Mouse (Mus musculus): ENCODE data around the gene Stip1. TPM values are rescaled to one million over a fixed set of nuclear protein-coding genes. Genes with fewer than 3 reads are reported as not detected.
A peak's percentile ranks its signal among the peaks of the same experiment; 100 is the strongest.

Gene Stip1
- total and polyA plus RNA-seq, 3 experiments: 43.0 to 323 (median 175) TPM

- DNase-seq: no peak
Observed at GRCm38 (mm10) chr19:7017541-7018457, 22.0 kb downstream of the Stip1 start.

GRCm38 (mm10) chr19:7014481-7015135 is 25.2 kb downstream of the Stip1 start:
- no peak for DNase-seq

- no peak for DNase-seq
Observed at GRCm38 (mm10) chr19:7013984-7014383, 25.8 kb downstream of the Stip1 start.

- peak; percentile 20 for DNase-seq
Observed at GRCm38 (mm10) chr19:7012426-7012825, 27.3 kb downstream of the Stip1 start.

- no peak for DNase-seq
Observed at GRCm38 (mm10) chr19:7006892-7007593, 32.7 kb downstream of the Stip1 start.

GRCm38 (mm10) chr19:6999360-7000063 is 40.3 kb downstream of the Stip1 start:
- no peak for DNase-seq

GRCm38 (mm10) chr19:6997721-6998290 is 42.0 kb downstream of the Stip1 start:
- DNase-seq: peak; percentile 4

- DNase-seq: peak; percentile 95
Observed at GRCm38 (mm10) chr19:6996006-6996405, 43.8 kb downstream of the Stip1 start, which contains the start of the genes Nudt22 and Trpt1. Gene Nudt22 (minus strand): TSS chr19:6996117. Gene Trpt1 (plus strand): TSS chr19:6996131.

- DNase-seq: peak; percentile 62
Observed at GRCm38 (mm10) chr19:6995255-6995991, 44.3 kb downstream of the Stip1 start.

- peak; percentile 4 for DNase-seq
Observed at GRCm38 (mm10) chr19:6994489-6994888, 45.3 kb downstream of the Stip1 start.

- DNase-seq: peak; percentile 3
Observed at GRCm38 (mm10) chr19:6994002-6994401, 45.8 kb downstream of the Stip1 start.

GRCm38 (mm10) chr19:6993011-6993770 is 46.6 kb downstream of the Stip1 start:
- DNase-seq: peak; percentile 8

GRCm38 (mm10) chr19:6992011-6992858 is 47.5 kb downstream of the Stip1 start, which contains the start of gene Dnajc4:
Gene Dnajc4 (minus strand): TSS chr19:6992572.
- peak; percentile 97 for DNase-seq

GRCm38 (mm10) chr19:6991166-6991565 is 48.6 kb downstream of the Stip1 start:
- DNase-seq: peak; percentile 4

GRCm38 (mm10) chr19:6990712-6991111 is 49.1 kb downstream of the Stip1 start:
- no peak for DNase-seq

GRCm38 (mm10) chr19:6989251-6989650 is 50.5 kb downstream of the Stip1 start:
- peak; percentile 9 for DNase-seq

- no peak for DNase-seq
Observed at GRCm38 (mm10) chr19:6987904-6988285, 51.9 kb downstream of the Stip1 start.

- DNase-seq: peak; percentile 90
Observed at GRCm38 (mm10) chr19:6987061-6987903, 52.5 kb downstream of the Stip1 start, which contains the start of gene Vegfb. Gene Vegfb (minus strand): TSS chr19:6987651.

All from adrenal gland, adult 2 months (tissue).